Mouse (Mus musculus): ENCODE measurements around the gene Akr7a5.

- no peak for TF ChIP-seq POLR2A (IDR thresholded peaks at IDR 0.05; ENCODE audit: low read depth, low read length)
- TF ChIP-seq CTCF (IDR thresholded peaks at IDR 0.05; ENCODE audit: extremely low read depth, insufficient read length, insufficient replicate concordance, low read depth, low read length): no peak
Measured at GRCm38 (mm10) chr4:139274573-139274972, 36.0 kb upstream of the Akr7a5 start.
